Mouse (Mus musculus) skeletal muscle tissue, adult 2 months (tissue): ENCODE measurements around the gene Mcrip1.
"Not testable (repeated sequence)": the region's sequence is repeated elsewhere in the genome, so short reads cannot be mapped to it uniquely, and the experiment has no call there.

Experiments
- DNase-seq: peaks from one replicate; pipeline ENCODE4 v3.0.0-alpha.2; 2012; ENCODE audit warnings: low read depth, low spot score

Gene Mcrip1

DNA sequence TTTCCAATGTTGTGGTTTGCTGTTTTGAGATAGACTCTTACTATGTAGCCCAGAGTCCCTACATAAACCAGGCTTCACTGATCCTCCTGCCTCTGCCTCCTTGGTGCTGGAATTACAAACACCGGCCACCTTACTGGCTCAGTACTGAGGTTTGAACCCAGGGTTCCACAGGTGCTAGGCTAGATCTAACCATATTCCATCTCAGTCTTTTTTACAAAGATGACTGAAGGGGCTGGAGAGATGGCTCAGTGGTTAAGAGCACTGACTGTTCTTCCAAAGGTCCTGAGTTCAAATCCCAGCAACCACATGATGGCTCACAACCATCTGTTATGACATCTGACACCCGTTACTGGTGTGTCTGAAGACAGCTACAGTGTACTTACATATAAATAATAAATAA lies 35.3 kb downstream of the Mcrip1 start:
- DNase-seq = not testable (repeated sequence)

DNA sequence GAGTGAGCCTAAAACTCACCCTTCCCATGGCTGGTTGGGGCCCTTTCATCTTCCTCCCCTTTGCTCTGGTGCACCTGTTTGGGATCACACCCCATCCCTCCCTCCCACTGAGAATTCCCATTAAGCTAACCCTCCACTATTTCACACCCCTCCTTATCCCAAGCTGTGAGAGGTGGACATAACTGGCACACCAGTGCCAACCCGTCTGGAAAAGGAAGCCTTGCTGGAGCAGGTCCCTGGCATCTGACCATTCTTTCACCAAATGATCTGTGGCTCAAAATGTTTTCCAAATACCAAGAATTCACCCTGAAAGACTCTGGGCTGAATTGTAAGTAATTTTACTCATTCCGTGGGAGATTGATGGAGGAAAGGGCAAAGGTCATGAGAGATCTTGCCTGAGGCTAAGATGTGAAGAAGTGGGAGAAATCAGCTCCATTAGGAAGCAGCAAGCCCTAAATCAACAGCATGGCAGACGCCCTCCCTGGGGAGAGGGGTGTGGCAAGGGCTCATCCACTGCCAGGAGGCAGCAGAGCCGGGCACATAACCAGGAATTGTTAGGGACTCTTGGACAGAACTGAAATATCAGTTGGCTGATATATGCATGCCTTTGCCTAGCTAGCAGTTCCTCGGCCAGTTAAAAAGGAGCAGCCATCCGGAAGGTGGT lies 36.6 kb downstream of the Mcrip1 start:
- DNase-seq = no peak

- no peak for DNase-seq
Observed at GRCm38 (mm10) chr11:120510375-120511030, 39.0 kb downstream of the Mcrip1 start.

- no peak for DNase-seq
Observed at GRCm38 (mm10) chr11:120509940-120510339, 39.6 kb downstream of the Mcrip1 start.

- DNase-seq = no peak
Observed at GRCm38 (mm10) chr11:120508290-120508870, 41.1 kb downstream of the Mcrip1 start.

DNA sequence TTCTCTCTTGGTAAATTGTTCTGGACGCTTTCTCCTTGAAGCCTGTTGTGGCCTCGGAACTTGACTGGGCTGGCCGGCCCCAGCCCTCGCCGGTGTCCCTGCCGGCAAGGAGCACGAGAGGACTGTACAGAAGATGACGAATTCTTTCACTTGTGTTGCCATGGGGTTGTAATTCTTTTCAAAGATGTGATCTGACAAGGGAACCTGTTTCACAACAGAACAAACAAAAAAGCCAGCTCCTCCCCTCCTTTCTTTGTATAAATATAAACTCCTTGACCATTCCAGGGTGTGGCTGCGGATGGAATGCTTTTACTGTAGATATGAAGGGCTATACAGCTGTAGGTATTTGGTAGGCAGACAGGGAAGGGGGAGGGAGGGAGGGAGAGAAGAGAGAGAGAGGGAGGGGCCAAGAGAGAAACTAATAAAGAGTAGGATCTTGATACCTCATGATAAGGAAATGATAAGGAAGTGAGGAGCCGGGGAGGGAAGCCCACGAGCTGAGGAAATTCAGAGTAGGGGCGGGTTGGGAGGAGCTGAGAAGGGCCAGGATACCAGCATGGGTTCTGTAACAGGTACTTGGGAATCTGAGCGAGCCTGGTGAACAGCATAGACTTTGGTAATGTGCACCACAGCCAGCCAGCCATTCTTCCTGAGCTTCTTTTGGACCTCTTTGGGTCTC lies 41.8 kb downstream of the Mcrip1 start:
- no peak for DNase-seq

GRCm38 (mm10) chr11:120506899-120507298 lies 42.6 kb downstream of the Mcrip1 start:
- DNase-seq = no peak

DNA sequence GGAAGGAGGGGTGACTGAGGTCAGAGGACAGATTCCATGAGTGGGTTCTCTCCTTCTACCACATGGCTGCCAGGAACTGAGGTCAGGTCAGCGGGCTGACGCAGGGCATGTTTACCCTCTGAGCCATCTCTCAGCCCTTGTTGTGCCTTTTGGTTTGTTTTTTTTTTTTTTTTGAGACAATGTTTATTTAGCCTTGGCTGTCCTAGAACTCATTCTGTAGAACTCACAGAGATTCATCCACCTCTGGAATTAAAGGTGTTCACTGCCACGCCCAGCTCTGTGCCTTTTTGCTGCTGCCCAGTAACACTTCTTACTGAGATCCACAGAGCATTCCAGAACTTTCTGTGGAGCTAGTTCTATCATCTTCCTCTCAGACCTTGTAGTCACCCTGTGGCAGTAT lies 43.9 kb downstream of the Mcrip1 start:
- no peak for DNase-seq

- no peak for DNase-seq
Observed at GRCm38 (mm10) chr11:120501701-120502100, 47.8 kb downstream of the Mcrip1 start.

- DNase-seq = no peak
Observed at GRCm38 (mm10) chr11:120501018-120501417, 48.5 kb downstream of the Mcrip1 start.

GRCm38 (mm10) chr11:120500357-120500756 lies 49.2 kb downstream of the Mcrip1 start:
- DNase-seq = no peak

DNA sequence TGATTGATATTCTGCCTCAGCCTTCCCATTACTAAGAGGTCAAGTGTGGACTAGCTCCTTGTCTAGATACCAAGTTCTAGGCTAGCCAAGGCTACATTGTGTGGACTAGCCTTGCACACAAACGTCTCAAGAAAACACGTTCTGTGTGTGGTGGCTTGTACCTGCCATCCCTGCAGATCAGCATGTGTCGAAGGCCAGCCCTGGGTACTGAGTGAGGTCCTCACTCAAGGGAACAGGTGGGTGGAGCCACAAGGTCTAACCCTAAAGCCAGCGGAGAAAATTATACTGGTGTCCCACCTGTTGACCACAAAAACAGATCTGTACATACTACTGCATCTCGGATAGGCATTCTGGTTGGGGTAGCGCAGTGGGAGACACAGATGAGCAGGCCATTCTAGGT lies 49.6 kb downstream of the Mcrip1 start:
- no peak for DNase-seq

- no peak for DNase-seq
Observed at GRCm38 (mm10) chr11:120498891-120499290, 50.6 kb downstream of the Mcrip1 start.

DNA sequence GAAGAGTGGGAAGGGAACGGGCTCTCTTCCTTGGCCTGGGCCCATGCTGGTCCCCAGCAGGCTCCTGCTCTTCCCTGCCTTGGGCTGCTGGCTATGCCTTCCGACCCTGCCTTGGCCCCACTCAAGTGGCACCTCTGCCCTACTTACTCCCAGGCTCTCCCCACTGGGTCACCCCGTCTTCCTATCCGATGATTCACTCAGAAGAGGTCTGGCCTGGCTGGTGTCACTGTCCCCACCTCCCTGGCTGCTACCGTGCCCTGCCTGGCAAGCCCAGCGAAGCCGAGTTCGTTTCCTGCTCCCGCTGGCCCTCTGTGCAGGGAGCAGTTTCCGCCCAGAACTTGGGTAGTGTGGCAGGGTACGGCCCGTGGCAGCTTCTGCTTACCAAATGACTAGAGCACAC lies 51.3 kb downstream of the Mcrip1 start:
- no peak for DNase-seq

- no peak for DNase-seq
Observed at GRCm38 (mm10) chr11:120497436-120497835, 52.1 kb downstream of the Mcrip1 start.

DNA sequence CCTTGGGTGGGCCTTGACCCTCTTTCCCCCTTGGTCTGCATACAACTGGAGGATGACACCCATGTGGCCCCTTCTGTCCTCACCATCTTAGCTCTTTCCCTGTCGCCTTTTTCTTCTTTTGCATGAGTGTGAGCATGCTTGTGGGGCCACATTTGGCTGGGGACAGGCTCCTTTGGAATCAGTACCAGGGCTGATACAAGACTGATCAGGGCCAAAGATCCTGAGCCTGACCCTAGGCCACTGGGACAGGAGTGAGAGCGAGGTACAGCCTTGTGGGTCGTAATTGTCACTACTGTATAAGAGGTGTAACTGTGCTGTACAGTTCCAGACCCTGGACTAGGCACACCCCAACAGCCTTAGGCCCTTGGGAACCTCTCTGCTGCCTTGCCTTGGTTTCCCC lies 55.6 kb downstream of the Mcrip1 start:
- DNase-seq = no peak

DNA sequence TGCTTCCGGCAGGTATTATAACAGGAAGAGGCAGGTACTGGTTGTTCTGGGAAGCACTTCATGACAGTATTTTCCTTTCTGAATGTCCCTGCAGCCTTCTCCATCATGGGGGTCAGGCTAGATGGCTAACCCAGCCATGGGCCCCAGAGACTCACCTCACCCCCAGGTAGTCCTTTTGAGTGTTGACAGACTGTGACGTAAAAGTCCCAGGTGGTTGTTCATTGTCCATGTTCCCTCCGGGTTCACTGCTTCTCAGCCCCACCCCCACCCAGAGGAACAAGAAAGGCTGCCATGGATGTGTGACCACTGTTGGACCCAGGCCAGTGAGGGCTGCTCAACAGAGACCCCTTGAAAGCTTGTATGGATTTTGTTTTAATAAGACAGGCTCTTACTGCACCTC lies 56.2 kb downstream of the Mcrip1 start:
- no peak for DNase-seq
